Mouse (Mus musculus) liver, adult 2 months (tissue): Measurements from ENCODE around the gene Ptprd. TPM values are rescaled to one million over a fixed set of nuclear protein-coding genes. Genes with fewer than 3 reads are reported as not detected.
A peak's percentile ranks its signal among the peaks of the same experiment; 100 is the strongest.

ENCODE experiments used
- DNase-seq: peaks from one replicate; pipeline ENCODE4 v3.0.0-alpha.2; 2011; ENCODE audit warnings: low read depth, low spot score; ENCODE audit errors: extremely low read depth
- H3K27ac ChIP-seq: fragments of 200-500 bp; replicated peaks from 2 replicates; pipeline ENCODE4 v1.5.1; 2012; ENCODE audit warnings: low read depth, mild to moderate bottlenecking, control low read depth, inconsistent platforms, low read length; ENCODE audit not compliant: insufficient read depth
- H3K27me3 ChIP-seq: fragments of 200-500 bp; 2 replicates; pipeline ENCODE4 v1.6.1; 2012; ENCODE audit warnings: mild to moderate bottlenecking, moderate library complexity, low read length, inconsistent platforms; ENCODE audit not compliant: control insufficient read depth, insufficient read depth
- H3K36me3 ChIP-seq: fragments of 200-500 bp; 2 replicates; pipeline ENCODE4 v1.6.1; 2012; ENCODE audit warnings: low read length, inconsistent platforms; ENCODE audit not compliant: control insufficient read depth, insufficient read depth
- H3K4me1 ChIP-seq: fragments of 200-500 bp; 2 replicates; pipeline ENCODE4 v1.6.1; 2011; ENCODE audit warnings: low read length; ENCODE audit not compliant: control insufficient read depth, insufficient read depth
- H3K4me3 ChIP-seq: fragments of 200-500 bp; 2 replicates; pipeline ENCODE4 v1.5.1; 2011; ENCODE audit warnings: low read depth, mild to moderate bottlenecking, control low read depth, low read length, moderate library complexity; ENCODE audit not compliant: insufficient read depth
- H3K79me2 ChIP-seq: fragments of 200-500 bp; 2 replicates; pipeline ENCODE4 v1.6.1; 2012; ENCODE audit warnings: inconsistent platforms, mild to moderate bottlenecking, low read length, moderate library complexity; ENCODE audit not compliant: control insufficient read depth, insufficient read depth
- H3K9ac ChIP-seq: fragments of 200-500 bp; 2 replicates; pipeline ENCODE4 v1.6.1; 2012; ENCODE audit warnings: low read depth, mild to moderate bottlenecking, control low read depth, inconsistent platforms, low read length
- CTCF ChIP-seq: fragments of 200-500 bp; IDR thresholded peaks from 2 replicates; pipeline ENCODE4 v1.5.1; 2011; ENCODE audit warnings: low read depth, low read length, control low read depth
- POLR2A ChIP-seq: fragments of 200-500 bp; IDR thresholded peaks from 2 replicates; pipeline ENCODE4 v1.6.1; 2011; ENCODE audit warnings: low read length, control low read depth; ENCODE audit not compliant: insufficient read depth; ENCODE audit errors: extremely low read depth
- WGBS: fragments of 180-500 bp; shearing (Covaris S2); methylation state at CpG from one replicate; pipeline ENCODE4 v1.1.7; 2018; 5-methylcytosine and 5-hydroxymethylcytosine counted together
- polyA plus RNA-seq: library from polyadenylated mRNA; depleted of rRNA; stranded (reverse); fragments of >200 nt; gene quantifications from 2 replicates; pipeline ENCODE4 v1.2.3, GENCODE M21; 2012
- total RNA-seq: library from RNA; depleted of rRNA; stranded (reverse); fragments of >200 nt; gene quantifications from 2 replicates; pipeline ENCODE4 v1.2.3, GENCODE M21; 2014

Ptprd gene
- total and polyA plus RNA-seq, 2 experiments: 15.4 to 127 TPM

- no peaks in the 10 kb centered on the region for H3K79me2 ChIP-seq
- no peaks in the 10 kb centered on the region for H3K36me3 ChIP-seq
- TF ChIP-seq CTCF: no peak
- TF ChIP-seq POLR2A: no peak
- WGBS: 89% methylated on average over 4 of the region's 4 CpGs
- H3K4me1 ChIP-seq: peaks cover 2% of the 10 kb centered on the region; the same call in 1 of the 2 replicates
- no peak for DNase-seq
- no peak overlapping the region for H3K4me3 ChIP-seq
- no peaks in the 10 kb centered on the region for H3K27me3 ChIP-seq
- H3K9ac ChIP-seq: no peak overlapping the region
- no peak overlapping the region for H3K27ac ChIP-seq
These were observed 1759.5 kb downstream of the Ptprd start for GRCm38 (mm10) chr4:76452286-76452685.

DNA sequence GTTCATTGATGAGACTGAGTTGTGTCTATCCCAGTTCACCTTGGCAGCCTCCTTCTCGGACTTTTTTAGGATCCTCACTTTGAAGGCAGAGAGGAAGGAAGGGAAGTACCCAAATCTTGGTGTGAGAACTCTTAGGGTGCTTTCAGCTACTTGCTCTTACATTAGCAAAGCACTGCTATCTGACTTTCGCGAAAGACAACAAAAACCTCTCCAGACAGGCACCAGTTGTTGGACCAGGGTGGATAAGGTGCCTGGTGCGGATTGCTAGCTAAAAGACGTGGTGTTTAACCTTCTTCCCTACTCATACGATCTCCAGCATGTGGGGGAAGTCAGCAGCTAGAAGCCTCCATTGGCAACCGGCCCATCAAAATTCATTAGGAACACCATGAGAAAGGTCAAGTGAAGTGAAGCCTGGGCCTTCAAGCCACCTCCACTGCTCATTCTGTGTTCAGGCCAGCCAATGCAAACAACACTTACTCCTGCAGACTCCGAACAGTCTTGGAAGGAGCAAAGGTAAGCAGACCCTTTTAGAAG, 1760.7 kb downstream of the Ptprd start:
- 67% methylated on average over 8 of the region's 8 CpGs for WGBS
- Histone ChIP-seq H3K36me3 (no peaks in the 10 kb centered on the region), H3K27ac (no peak overlapping the region), H3K9ac (no peak overlapping the region), H3K4me3 (no peak overlapping the region), H3K4me1 (peaks cover 4% of the 10 kb centered on the region; the same call in 1 of the 2 replicates), H3K27me3 (no peaks in the 10 kb centered on the region), H3K79me2 (no peaks in the 10 kb centered on the region; the same call in 1 of the 2 replicates)
- TF ChIP-seq POLR2A (no peak), CTCF (no peak)
- DNase-seq: no peak

DNA sequence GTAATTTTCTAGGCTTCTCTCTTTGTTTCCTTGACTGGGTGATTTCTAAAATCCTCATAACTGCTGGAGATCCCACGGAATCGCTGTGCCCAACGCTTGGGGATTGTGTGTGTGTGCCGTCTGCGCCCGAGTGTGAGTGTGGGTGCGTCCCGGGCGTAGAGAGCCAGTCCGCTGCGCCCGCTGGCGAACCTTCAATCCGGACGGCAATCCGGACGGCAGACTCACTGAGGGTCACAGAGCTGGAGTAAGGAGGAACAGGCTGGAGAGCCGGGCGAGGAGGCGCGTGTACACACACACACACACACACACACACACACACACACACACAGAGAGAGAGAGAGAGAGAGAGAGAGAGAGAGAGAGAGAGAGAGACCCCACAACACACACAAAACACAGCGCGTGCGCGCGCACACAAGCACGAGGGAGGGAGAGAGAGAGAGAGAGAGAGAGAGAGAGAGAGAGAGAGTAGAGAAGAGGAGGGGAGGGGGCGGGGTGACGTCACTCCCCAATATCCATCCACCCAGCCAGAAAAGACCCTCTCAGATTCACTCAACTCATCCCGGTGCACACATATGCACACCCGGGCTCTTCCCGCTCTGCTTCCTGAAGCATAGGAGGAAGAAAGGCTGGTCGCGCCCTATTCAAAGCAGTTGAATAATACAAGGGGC, 1761.3 kb downstream of the Ptprd start:
- Histone ChIP-seq H3K4me1 (peaks cover 4% of the 10 kb centered on the region; the same call in 1 of the 2 replicates), H3K27ac (peak overlapping the region; percentile 70)
- peak; percentile 50 for DNase-seq

GRCm38 (mm10) chr4:76449466-76450350, 1762.1 kb downstream of the Ptprd start:
- no peaks in the 10 kb centered on the region for H3K27me3 ChIP-seq
- H3K9ac ChIP-seq: peak overlapping the region; percentile 97
- peaks cover 4% of the 10 kb centered on the region; the same call in 1 of the 2 replicates for H3K4me1 ChIP-seq
- no peak for TF ChIP-seq CTCF
- TF ChIP-seq POLR2A: 0 out of 2 replicates have a peak, but pooled peaks have one; percentile 9
- peak overlapping the region; percentile 86 for H3K27ac ChIP-seq
- peak overlapping the region; percentile 97 for H3K4me3 ChIP-seq
- under 1% methylated on average over 92 of the region's 99 CpGs for WGBS
- no peaks in the 10 kb centered on the region for H3K36me3 ChIP-seq
- peaks cover 3% of the 10 kb centered on the region; the same call in 1 of the 2 replicates for H3K79me2 ChIP-seq
- peak; percentile 55 for DNase-seq

More for the DNA sequence above, 1761.3 kb downstream of the Ptprd start:
- 11% methylated on average over 30 of the region's 34 CpGs for WGBS
- Histone ChIP-seq H3K36me3 (no peaks in the 10 kb centered on the region), H3K79me2 (no peaks in the 10 kb centered on the region; the same call in 1 of the 2 replicates), H3K27me3 (no peaks in the 10 kb centered on the region), H3K4me3 (peak overlapping the region; percentile 97), H3K9ac (peak overlapping the region; percentile 97)
- 0 out of 2 replicates have a peak, but pooled peaks have one; percentile 17 for TF ChIP-seq POLR2A
- no peak for TF ChIP-seq CTCF

- H3K79me2 ChIP-seq: peaks cover 3% of the 10 kb centered on the region; the same call in 1 of the 2 replicates
- H3K36me3 ChIP-seq: no peaks in the 10 kb centered on the region
- peak overlapping the region; percentile 97 for H3K4me3 ChIP-seq
- no peaks in the 10 kb centered on the region for H3K27me3 ChIP-seq
- H3K27ac ChIP-seq: peak overlapping the region; percentile 86
- WGBS: 2% methylated on average over 24 of the region's 24 CpGs
- peaks cover 4% of the 10 kb centered on the region; the same call in 1 of the 2 replicates for H3K4me1 ChIP-seq
- peak overlapping the region; percentile 97 for H3K9ac ChIP-seq
- peak; percentile 63 for DNase-seq
- TF ChIP-seq POLR2A (no peak), CTCF (no peak)
These were observed 1762.9 kb downstream of the Ptprd start for GRCm38 (mm10) chr4:76448678-76449465.
